Mouse (Mus musculus) liver, embryonic 16.5 days (tissue): Measurements from ENCODE around the gene Npff. TPM values are rescaled to one million over a fixed set of nuclear protein-coding genes. Genes with fewer than 3 reads are reported as not detected.

Experiments used
- ATAC-seq: fragments of 200-750 bp; cut with Nextera tagmentation; 2 replicates; pipeline ENCODE4 v1.8.0; 2017; ENCODE audit warnings: low read depth, mild to moderate bottlenecking, moderate number of reproducible peaks, moderate library complexity
- H3K27ac ChIP-seq: fragments of 300-500 bp; sonication (generic); 2 replicates; pipeline ENCODE4 v1.5.1; 2014; ENCODE audit warnings: mild to moderate bottlenecking, low read length
- H3K27me3 ChIP-seq: fragments of 300-500 bp; sonication (generic); 2 replicates; pipeline ENCODE4 v1.6.1; 2014; ENCODE audit warnings: low read depth, low read length, mixed read lengths; ENCODE audit not compliant: control insufficient read depth, insufficient read depth
- H3K36me3 ChIP-seq: fragments of 300-500 bp; sonication (generic); 2 replicates; pipeline ENCODE4 v1.6.1; 2014; ENCODE audit warnings: mild to moderate bottlenecking; ENCODE audit not compliant: control insufficient read depth, insufficient read depth
- H3K4me1 ChIP-seq: fragments of 300-500 bp; sonication (generic); 2 replicates; pipeline ENCODE4 v1.6.1; 2014; ENCODE audit warnings: low read depth, low read length, mixed read lengths; ENCODE audit not compliant: control insufficient read depth
- H3K4me2 ChIP-seq: fragments of 300-500 bp; sonication (generic); 2 replicates; pipeline ENCODE4 v1.6.1; 2014; ENCODE audit warnings: low read depth, low read length, mixed read lengths
- H3K4me3 ChIP-seq: fragments of 300-500 bp; sonication (generic); 2 replicates; pipeline ENCODE4 v1.5.1; 2014; ENCODE audit warnings: low read depth, mild to moderate bottlenecking, low read length
- H3K9ac ChIP-seq: fragments of 300-500 bp; sonication (generic); 2 replicates; pipeline ENCODE4 v1.6.1; 2014; ENCODE audit warnings: low read depth, low read length
- H3K9me3 ChIP-seq: fragments of 300-500 bp; sonication (generic); replicated peaks from 2 replicates; pipeline ENCODE4 v1.6.1; 2016; ENCODE audit warnings: low read length; ENCODE audit not compliant: control insufficient read depth
- WGBS: fragments of 180-500 bp; shearing (Covaris S2); extraction: QIAGEN DNeasy Blood & Tissue Kit; methylation state at CpG from one replicate; pipeline ENCODE4 v1.1.7; 2014; ENCODE audit not compliant: insufficient replicate concordance; 5-methylcytosine and 5-hydroxymethylcytosine counted together
- polyA plus RNA-seq: library from polyadenylated mRNA; unstranded; fragments of >200 nt; fragmentation: Nextera tagmentation; extraction: Ambion mirVana; gene quantifications from 2 replicates; pipeline ENCODE4 v1.2.1, GENCODE M21; 2015

The Npff gene
- polyA plus RNA-seq, 1 experiment from 2014 or later: 0.57 TPM

DNA sequence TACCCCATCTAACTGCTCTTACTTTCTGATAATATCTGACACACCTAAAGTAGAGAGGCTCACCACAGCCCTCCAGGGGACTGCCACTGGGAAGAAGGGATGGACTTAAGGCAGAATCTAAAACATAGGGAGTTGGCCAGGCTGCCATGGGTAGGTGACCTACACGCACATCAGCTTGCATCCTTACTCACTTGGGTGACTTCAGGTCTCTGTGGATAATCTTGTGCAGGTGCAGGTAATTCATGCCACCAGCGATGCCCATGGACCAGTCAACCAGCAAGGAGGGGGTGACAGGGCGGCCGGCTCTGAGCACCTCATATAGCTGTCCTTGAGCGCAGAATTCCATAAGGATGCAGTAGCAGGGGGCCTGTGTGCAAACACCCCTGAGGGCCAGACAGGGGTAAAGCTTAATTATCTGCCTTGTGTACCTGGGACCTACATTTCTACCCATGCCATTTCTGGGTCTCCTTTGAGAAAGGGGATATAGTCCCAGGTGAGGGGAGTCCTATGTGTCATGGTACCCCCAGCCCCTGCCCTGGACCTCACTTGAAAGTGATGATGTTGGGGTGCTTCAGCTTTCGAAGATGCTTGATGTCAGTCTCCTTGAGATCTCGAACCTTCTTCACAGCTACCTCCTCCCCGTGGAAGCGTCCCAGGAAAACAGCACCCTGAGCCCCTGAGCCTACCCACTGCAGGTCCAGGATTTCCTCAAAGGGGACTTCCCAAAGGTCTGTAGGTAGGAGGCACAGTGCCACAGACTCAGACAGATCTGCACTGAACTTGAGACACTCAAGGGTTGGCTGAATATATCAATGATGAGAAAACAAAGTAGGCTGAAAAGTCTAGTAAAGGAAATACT lies 20.6 kb downstream of the Npff start:
- Histone ChIP-seq H3K9ac (no peak overlapping the region), H3K9me3 (no peaks in the 10 kb centered on the region), H3K4me2 (no peak overlapping the region), H3K27ac (no peak overlapping the region), H3K4me1 (peaks cover 2% of the 10 kb centered on the region; the same call in 1 of the 2 replicates), H3K36me3 (peaks cover 38% of the 10 kb centered on the region), H3K27me3 (no peaks in the 10 kb centered on the region), H3K4me3 (no peak overlapping the region)
- WGBS: 83% methylated on average over 9 of the region's 9 CpGs
- ATAC-seq: no peak

DNA sequence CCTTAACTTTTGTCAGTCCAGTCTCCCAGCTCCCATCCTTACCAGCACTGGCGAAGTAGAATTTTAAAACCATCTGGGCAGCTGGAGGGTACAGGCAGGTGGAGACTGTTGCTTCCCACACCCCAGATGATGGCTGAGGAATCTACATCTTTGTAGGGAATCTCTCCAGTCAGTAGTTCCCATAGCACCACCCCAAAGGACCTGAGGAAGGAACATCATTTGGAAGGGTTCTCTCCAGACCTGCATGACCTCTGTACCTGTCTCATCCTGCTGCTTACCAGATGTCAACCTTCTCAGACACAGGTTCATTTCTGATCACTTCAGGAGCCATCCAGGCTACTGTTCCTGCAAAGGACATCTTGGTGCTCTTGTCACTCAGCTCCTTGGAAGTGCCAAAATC lies 21.3 kb downstream of the Npff start, which contains the start of gene Gm10337:
Gm10337 (plus strand) TSS at position 276 of the 400 bp plus-strand sequence.
- Histone ChIP-seq H3K27me3 (no peaks in the 10 kb centered on the region), H3K4me2 (no peak within 1 kb of the TSS), H3K9ac (no peak within 1 kb of the TSS), H3K9me3 (no peaks in the 10 kb centered on the region), H3K36me3 (peaks cover 42% of the 10 kb centered on the region), H3K4me1 (peaks cover 2% of the 10 kb centered on the region; the same call in 1 of the 2 replicates), H3K4me3 (no peak within 1 kb of the TSS), H3K27ac (no peak within 1 kb of the TSS)
- ATAC-seq: no peak
- 85% methylated on average over 1 of the region's 1 CpGs for WGBS

DNA sequence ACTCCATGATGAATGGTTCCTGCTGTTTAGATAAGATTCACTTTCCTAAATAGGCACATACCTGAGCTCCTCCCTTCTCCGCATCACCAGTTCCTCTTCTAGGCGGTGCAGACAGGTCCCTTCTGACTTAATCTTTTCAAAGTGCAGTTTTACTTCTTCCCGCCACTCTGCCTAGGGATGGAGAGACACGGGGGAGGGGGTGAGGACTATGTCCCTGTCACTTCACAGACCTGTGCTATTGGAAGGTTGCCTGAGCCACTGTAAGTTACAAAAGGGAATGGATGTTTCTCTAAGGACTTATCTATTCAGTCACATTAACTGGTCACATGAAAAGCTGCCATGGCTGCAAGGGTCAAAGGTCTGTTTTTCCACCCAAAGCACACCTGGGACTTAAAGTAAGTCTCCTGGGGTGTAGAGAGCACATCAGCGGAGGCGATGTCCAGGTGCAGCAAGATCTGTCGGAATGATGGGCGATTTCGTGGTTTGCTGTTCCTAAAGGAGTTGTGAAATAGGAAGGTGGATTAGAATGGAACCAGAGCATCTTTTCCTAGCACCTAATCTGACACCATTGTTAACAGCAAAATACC lies 22.4 kb downstream of the Npff start:
- H3K36me3 ChIP-seq: peaks cover 52% of the 10 kb centered on the region
- H3K9ac ChIP-seq: no peak overlapping the region
- no peaks in the 10 kb centered on the region for H3K27me3 ChIP-seq
- H3K9me3 ChIP-seq: no peaks in the 10 kb centered on the region
- 74% methylated on average over 9 of the region's 9 CpGs for WGBS
- peaks cover 2% of the 10 kb centered on the region; the same call in 1 of the 2 replicates for H3K4me1 ChIP-seq
- H3K27ac ChIP-seq: no peak overlapping the region
- H3K4me2 ChIP-seq: no peak overlapping the region
- H3K4me3 ChIP-seq: no peak overlapping the region
- ATAC-seq: peak; percentile 52

DNA sequence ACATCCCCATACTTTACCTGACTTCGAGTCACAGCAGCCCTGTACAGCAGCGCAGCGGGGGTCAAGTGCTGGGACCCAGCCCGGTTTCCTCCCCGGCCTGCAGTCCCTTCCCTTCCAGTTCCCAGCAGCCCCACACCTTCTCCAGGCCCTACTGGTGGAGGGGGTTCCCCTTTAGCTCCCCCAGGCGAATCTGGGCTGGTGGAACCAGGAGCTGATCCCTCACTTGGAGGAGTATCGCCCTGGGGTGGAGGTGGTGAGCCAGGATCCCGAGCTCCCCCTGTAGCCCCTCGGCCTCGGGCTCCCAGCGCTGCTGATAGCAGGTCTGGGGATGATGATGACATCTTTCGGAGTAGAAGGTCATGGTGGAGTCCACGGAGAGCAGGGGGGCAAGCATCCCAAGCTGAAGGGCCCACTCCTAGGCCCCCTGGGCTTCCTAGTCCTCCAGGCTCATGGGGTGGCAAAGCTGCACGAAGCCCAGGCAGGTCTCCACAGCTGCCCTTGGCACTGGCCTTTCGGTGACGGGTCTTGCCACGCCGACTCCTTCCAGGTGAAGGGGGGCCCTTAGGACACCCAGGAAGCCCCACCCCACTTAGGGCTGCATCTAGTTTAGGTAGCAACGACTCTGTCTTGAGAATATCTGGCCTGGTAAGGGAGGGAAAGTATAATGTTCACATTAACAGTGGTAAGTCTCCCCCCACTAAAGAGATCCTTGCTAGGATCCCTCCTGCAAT lies 23.5 kb downstream of the Npff start:
- Histone ChIP-seq H3K4me2 (no peak overlapping the region), H3K9ac (no peak overlapping the region), H3K36me3 (peaks cover 55% of the 10 kb centered on the region), H3K4me3 (no peak overlapping the region), H3K27ac (no peak overlapping the region), H3K9me3 (no peaks in the 10 kb centered on the region), H3K27me3 (no peaks in the 10 kb centered on the region), H3K4me1 (peaks cover 2% of the 10 kb centered on the region; the same call in 1 of the 2 replicates)
- no peak for ATAC-seq
- 86% methylated on average over 19 of the region's 19 CpGs for WGBS

DNA sequence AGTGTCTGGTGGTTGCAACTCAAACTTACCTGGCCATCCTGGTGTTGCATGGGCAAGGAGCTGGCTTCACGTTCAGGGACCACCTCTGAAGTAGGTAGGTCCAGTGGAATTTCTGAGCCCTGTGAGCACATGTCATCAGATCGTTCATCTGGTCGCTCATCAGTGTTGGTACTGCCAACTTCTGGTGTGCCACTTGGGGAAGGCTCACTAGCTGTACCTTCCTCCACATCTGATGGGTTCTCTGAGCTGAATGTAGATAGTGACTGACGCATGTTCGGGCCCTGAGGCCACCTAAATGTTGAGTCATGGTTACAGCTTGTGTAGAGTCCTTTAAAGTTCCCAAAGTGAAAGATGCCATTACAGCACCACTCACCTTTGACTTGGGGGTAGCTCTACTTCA lies 24.3 kb downstream of the Npff start:
- Histone ChIP-seq H3K4me3 (no peak overlapping the region), H3K27me3 (no peaks in the 10 kb centered on the region), H3K4me1 (peaks cover 2% of the 10 kb centered on the region; the same call in 1 of the 2 replicates), H3K36me3 (peaks cover 58% of the 10 kb centered on the region), H3K9me3 (no peaks in the 10 kb centered on the region), H3K9ac (no peak overlapping the region), H3K27ac (no peak overlapping the region), H3K4me2 (no peak overlapping the region)
- ATAC-seq: no peak
- 84% methylated on average over 5 of the region's 5 CpGs for WGBS

DNA sequence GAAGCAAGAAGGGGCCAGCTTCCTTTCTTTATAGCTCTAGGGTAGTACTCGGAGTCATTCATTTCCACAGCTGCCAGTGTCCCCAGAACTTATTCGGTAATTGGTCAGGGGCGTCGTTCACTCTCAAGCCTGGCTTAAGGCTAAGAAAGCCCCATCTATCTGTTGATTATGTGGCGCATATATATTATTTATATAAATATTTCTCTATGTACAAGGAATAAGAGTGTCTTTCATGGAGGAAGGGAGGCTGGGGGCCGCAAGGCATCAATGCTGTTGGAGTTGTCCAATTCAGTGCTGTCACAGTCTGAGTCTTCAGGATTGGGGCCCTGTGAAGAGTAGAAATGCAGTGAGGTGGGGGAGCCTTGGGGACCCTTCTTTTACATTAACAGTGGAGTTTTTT lies 24.9 kb downstream of the Npff start:
- no peak overlapping the region for H3K4me3 ChIP-seq
- no peaks in the 10 kb centered on the region for H3K4me1 ChIP-seq
- no peak overlapping the region for H3K9ac ChIP-seq
- H3K4me2 ChIP-seq: no peak overlapping the region
- no peak for ATAC-seq
- no peaks in the 10 kb centered on the region for H3K27me3 ChIP-seq
- WGBS: 89% methylated on average over 6 of the region's 6 CpGs
- H3K36me3 ChIP-seq: peaks cover 65% of the 10 kb centered on the region
- H3K27ac ChIP-seq: no peak overlapping the region
- no peaks in the 10 kb centered on the region for H3K9me3 ChIP-seq

DNA sequence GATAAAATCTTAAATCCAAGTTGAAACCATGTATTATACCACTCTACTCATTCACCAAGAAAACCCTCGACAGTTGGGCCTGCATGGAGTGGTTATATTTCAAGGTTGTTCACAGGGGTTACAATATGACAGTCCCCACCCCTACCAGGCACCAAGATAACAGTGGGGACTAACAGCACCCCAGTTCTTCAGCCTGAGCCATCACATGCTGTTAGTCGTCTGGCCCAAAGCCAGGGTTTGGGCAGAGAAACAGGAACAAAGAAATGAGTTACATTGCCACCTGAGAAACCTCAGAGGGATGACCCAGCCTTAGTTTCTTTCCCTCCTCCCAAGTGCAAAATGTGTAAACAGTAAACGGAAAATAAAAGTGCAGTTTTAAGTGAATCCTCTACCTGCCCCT lies 25.4 kb downstream of the Npff start:
- H3K9ac ChIP-seq: no peak overlapping the region
- no peaks in the 10 kb centered on the region for H3K27me3 ChIP-seq
- 67% methylated on average over 3 of the region's 3 CpGs for WGBS
- no peak overlapping the region for H3K4me2 ChIP-seq
- no peak overlapping the region for H3K27ac ChIP-seq
- ATAC-seq: no peak
- no peak overlapping the region for H3K4me3 ChIP-seq
- H3K36me3 ChIP-seq: peaks cover 68% of the 10 kb centered on the region
- no peaks in the 10 kb centered on the region for H3K9me3 ChIP-seq
- H3K4me1 ChIP-seq: no peaks in the 10 kb centered on the region

DNA sequence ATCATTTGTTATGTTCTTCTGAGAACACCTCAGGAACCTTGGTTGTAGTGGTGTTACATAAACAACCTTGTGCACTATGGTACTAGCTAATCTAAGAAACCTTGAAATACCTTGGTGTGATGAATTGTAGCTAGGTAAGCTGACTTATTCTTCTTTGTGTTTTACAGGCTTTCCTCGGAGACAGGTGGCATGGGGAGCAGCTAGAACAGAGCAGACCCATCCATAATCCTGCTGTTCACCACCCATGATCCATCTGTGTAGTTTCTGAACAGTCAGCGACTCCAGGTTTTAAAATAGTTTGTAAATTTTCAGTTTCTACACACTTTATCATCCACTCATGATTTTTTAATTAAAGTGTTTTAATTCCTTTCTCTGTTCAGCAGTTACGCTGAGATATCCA lies 26.4 kb downstream of the Npff start:
- no peak overlapping the region for H3K4me3 ChIP-seq
- H3K9me3 ChIP-seq: no peaks in the 10 kb centered on the region
- no peaks in the 10 kb centered on the region for H3K4me1 ChIP-seq
- H3K27me3 ChIP-seq: no peaks in the 10 kb centered on the region
- H3K27ac ChIP-seq: no peak overlapping the region
- H3K36me3 ChIP-seq: peaks cover 70% of the 10 kb centered on the region
- H3K4me2 ChIP-seq: no peak overlapping the region
- 89% methylated on average over 3 of the region's 3 CpGs for WGBS
- no peak overlapping the region for H3K9ac ChIP-seq
- no peak for ATAC-seq
